Mouse (Mus musculus): ENCODE data around the gene Vkorc1l1. TPM values are rescaled to one million over a fixed set of nuclear protein-coding genes. Genes with fewer than 3 reads are reported as not detected.

The Vkorc1l1 gene
- polyA plus RNA-seq, 1 experiment from 2014 or later: 15.2 TPM

GRCm38 (mm10) chr5:129993374-129993773, 51.6 kb downstream of the Vkorc1l1 start:
- no peak overlapping the region for H3K9ac ChIP-seq (replicated peaks; ENCODE audit: low read depth)
- ATAC-seq (no peak), DNase-seq (ENCODE audit: low spot score) (no peak)
- H3K36me3 ChIP-seq (ENCODE audit: insufficient read depth, low read length): 0 out of 2 replicates have a peak, but pooled peaks cover 3% of the 10 kb centered on the region
- H3K9me3 ChIP-seq (ENCODE audit: low read length): no peaks in the 10 kb centered on the region
- no peak overlapping the region for H3K27ac ChIP-seq (ENCODE audit: low read length)
- no peaks in the 10 kb centered on the region for H3K4me1 ChIP-seq (ENCODE audit: insufficient read depth, low read depth, low read length)
- TF ChIP-seq CTCF (IDR thresholded peaks at IDR 0.05) (no peak), EP300 (IDR thresholded peaks at IDR 0.05) (no peak)
- H3K27me3 ChIP-seq (replicated peaks; ENCODE audit: insufficient read depth, low read length): no peaks in the 10 kb centered on the region
- H3K4me3 ChIP-seq (ENCODE audit: low read depth, low read length): no peak overlapping the region
- H3K4me2 ChIP-seq (replicated peaks; ENCODE audit: low read depth, low read length): no peak overlapping the region
- WGBS: 89% methylated on average over 14 of the region's 14 CpGs

- Histone ChIP-seq H3K9me3 (ENCODE audit: low read length) (no peaks in the 10 kb centered on the region), H3K9ac (replicated peaks; ENCODE audit: low read depth) (no peak overlapping the region), H3K36me3 (ENCODE audit: insufficient read depth, low read length) (0 out of 2 replicates have a peak, but pooled peaks cover 3% of the 10 kb centered on the region), H3K27ac (ENCODE audit: low read length) (no peak overlapping the region), H3K4me3 (ENCODE audit: low read depth, low read length) (no peak overlapping the region), H3K27me3 (replicated peaks; ENCODE audit: insufficient read depth, low read length) (no peaks in the 10 kb centered on the region), H3K4me2 (replicated peaks; ENCODE audit: low read depth, low read length) (no peak overlapping the region), H3K4me1 (ENCODE audit: insufficient read depth, low read depth, low read length) (no peaks in the 10 kb centered on the region)
- DNase-seq (ENCODE audit: low spot score) (no peak), ATAC-seq (no peak)
- 82% methylated on average over 7 of the region's 7 CpGs for WGBS
- no peak for TF ChIP-seq CTCF (IDR thresholded peaks at IDR 0.05)
- TF ChIP-seq EP300 (IDR thresholded peaks at IDR 0.05): no peak
Measured at GRCm38 (mm10) chr5:129994989-129995388, 53.2 kb downstream of the Vkorc1l1 start.

- Histone ChIP-seq H3K27me3 (replicated peaks; ENCODE audit: insufficient read depth, low read length) (no peaks in the 10 kb centered on the region), H3K9ac (replicated peaks; ENCODE audit: low read depth) (no peak overlapping the region), H3K9me3 (ENCODE audit: low read length) (no peaks in the 10 kb centered on the region), H3K36me3 (ENCODE audit: insufficient read depth, low read length) (0 out of 2 replicates have a peak, but pooled peaks cover 3% of the 10 kb centered on the region), H3K4me3 (ENCODE audit: low read depth, low read length) (no peak overlapping the region), H3K27ac (ENCODE audit: low read length) (no peak overlapping the region), H3K4me1 (ENCODE audit: insufficient read depth, low read depth, low read length) (peaks cover 6% of the 10 kb centered on the region; the same call in 1 of the 2 replicates), H3K4me2 (replicated peaks; ENCODE audit: low read depth, low read length) (no peak overlapping the region)
- ATAC-seq: no peak
- DNase-seq (ENCODE audit: low spot score): no peak
- WGBS: 69% methylated on average over 19 of the region's 19 CpGs
- no peak for TF ChIP-seq CTCF (IDR thresholded peaks at IDR 0.05)
- TF ChIP-seq EP300 (IDR thresholded peaks at IDR 0.05): no peak
Measured at GRCm38 (mm10) chr5:129997700-129998099, 55.9 kb downstream of the Vkorc1l1 start.

DNA sequence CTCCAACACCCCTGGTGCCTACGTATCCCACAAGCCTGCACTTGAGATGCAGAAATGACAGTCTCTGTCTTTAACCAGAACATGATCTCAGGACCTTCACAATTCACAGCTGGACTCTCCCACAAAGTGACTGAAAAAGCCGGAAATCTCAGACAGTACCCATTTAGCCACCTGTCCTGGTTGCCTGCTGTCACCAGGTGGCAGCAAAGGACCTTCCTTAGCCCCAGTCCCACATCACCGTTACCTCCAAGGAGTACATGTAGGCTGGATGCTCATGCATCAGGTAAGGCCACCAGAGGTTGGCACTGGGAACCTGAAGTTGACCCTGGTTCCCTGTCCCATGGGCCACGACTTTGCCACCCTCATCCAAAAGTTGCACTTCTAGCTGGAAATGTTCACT, 57.3 kb downstream of the Vkorc1l1 start:
- Histone ChIP-seq H3K4me2 (replicated peaks; ENCODE audit: low read depth, low read length) (no peak overlapping the region), H3K36me3 (ENCODE audit: insufficient read depth, low read length) (no peaks in the 10 kb centered on the region), H3K9me3 (ENCODE audit: low read length) (no peaks in the 10 kb centered on the region), H3K4me3 (ENCODE audit: low read depth, low read length) (no peak overlapping the region), H3K27ac (ENCODE audit: low read length) (no peak overlapping the region), H3K4me1 (ENCODE audit: insufficient read depth, low read depth, low read length) (peaks cover 6% of the 10 kb centered on the region; the same call in 1 of the 2 replicates), H3K9ac (replicated peaks; ENCODE audit: low read depth) (no peak overlapping the region), H3K27me3 (replicated peaks; ENCODE audit: insufficient read depth, low read length) (no peaks in the 10 kb centered on the region)
- ATAC-seq (no peak), DNase-seq (ENCODE audit: low spot score) (peak; percentile 79)
- WGBS: 27% methylated on average over 4 of the region's 4 CpGs
- no peak for TF ChIP-seq EP300 (IDR thresholded peaks at IDR 0.05)
- TF ChIP-seq CTCF (IDR thresholded peaks at IDR 0.05): peak; percentile 92

DNA sequence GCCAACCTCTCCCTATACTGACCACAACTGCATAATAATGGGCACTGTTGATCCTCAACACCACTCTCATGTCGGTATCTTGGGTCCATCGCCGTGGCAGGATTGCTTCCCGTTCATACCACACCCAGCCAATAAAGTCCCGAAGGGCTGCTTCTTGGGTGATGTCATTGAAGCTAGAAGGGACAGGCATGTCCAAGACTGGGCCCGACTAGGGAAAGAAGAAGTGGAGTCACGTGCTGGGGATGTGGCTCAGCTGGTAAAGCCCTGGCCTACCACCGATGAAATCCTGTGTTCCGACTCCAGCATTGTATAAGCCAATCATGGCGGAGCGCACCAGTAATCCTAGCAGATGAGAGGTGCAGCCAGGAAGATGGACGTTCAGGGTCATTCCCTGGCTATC, 59.0 kb downstream of the Vkorc1l1 start:
- peaks cover 6% of the 10 kb centered on the region; the same call in 1 of the 2 replicates for H3K4me1 ChIP-seq (ENCODE audit: insufficient read depth, low read depth, low read length)
- H3K4me3 ChIP-seq (ENCODE audit: low read depth, low read length): no peak overlapping the region
- H3K4me2 ChIP-seq (replicated peaks; ENCODE audit: low read depth, low read length): no peak overlapping the region
- DNase-seq (ENCODE audit: low spot score): peak; percentile 55
- no peak for ATAC-seq
- TF ChIP-seq EP300 (IDR thresholded peaks at IDR 0.05) (no peak), CTCF (IDR thresholded peaks at IDR 0.05) (no peak)
- H3K27me3 ChIP-seq (replicated peaks; ENCODE audit: insufficient read depth, low read length): no peaks in the 10 kb centered on the region
- H3K27ac ChIP-seq (ENCODE audit: low read length): no peak overlapping the region
- H3K9ac ChIP-seq (replicated peaks; ENCODE audit: low read depth): no peak overlapping the region
- no peaks in the 10 kb centered on the region for H3K9me3 ChIP-seq (ENCODE audit: low read length)
- no peaks in the 10 kb centered on the region for H3K36me3 ChIP-seq (ENCODE audit: insufficient read depth, low read length)
- 83% methylated on average over 12 of the region's 12 CpGs for WGBS

GRCm38 (mm10) chr5:130001356-130001987, 59.7 kb downstream of the Vkorc1l1 start:
- TF ChIP-seq EP300 (IDR thresholded peaks at IDR 0.05): no peak
- no peak for TF ChIP-seq CTCF (IDR thresholded peaks at IDR 0.05)
- H3K9me3 ChIP-seq (ENCODE audit: low read length): no peaks in the 10 kb centered on the region
- H3K36me3 ChIP-seq (ENCODE audit: insufficient read depth, low read length): no peaks in the 10 kb centered on the region
- no peak overlapping the region; the same call in 1 of the 2 replicates for H3K27ac ChIP-seq (ENCODE audit: low read length)
- H3K9ac ChIP-seq (replicated peaks; ENCODE audit: low read depth): no peak overlapping the region
- peak overlapping the region; percentile 67 for H3K4me2 ChIP-seq (replicated peaks; ENCODE audit: low read depth, low read length)
- H3K4me1 ChIP-seq (ENCODE audit: insufficient read depth, low read depth, low read length): peaks cover 6% of the 10 kb centered on the region; the same call in 1 of the 2 replicates
- ATAC-seq: no peak
- 34% methylated on average over 5 of the region's 5 CpGs for WGBS
- H3K4me3 ChIP-seq (ENCODE audit: low read depth, low read length): no peak overlapping the region
- no peaks in the 10 kb centered on the region for H3K27me3 ChIP-seq (replicated peaks; ENCODE audit: insufficient read depth, low read length)
- DNase-seq (ENCODE audit: low spot score): no peak

Data from lung, postnatal 0 days (tissue).